Comparison of ENCODE assay signal across 8 mouse cellular contexts in genomic region chr12:112950040-112950760, GRCm38 (mm10). TPM values are rescaled to one million over a fixed set of nuclear protein-coding genes. Genes with fewer than 3 reads are reported as not detected.
DNase-seq lines count a peak whose midpoint lies in the region; ATAC-seq lines count a peak whose summit lies in the region.

No protein-coding gene starts in this region.

- H3K9ac ChIP-seq in intestine, embryonic 14.5 days (ENCODE audit: low read length) = peak overlapping the region; percentile 67

- no peaks in the 10 kb centered on the region; the same call in none of the 2 replicates for H3K4me1 ChIP-seq in intestine, embryonic 14.5 days (replicated peaks; ENCODE audit: control insufficient read depth, insufficient read depth, low read length)

- peak overlapping the region; percentile 62 for H3K27ac ChIP-seq in intestine, embryonic 14.5 days (ENCODE audit: low read depth)

- peak overlapping the region; percentile 54 for H3K4me3 ChIP-seq in intestine, embryonic 14.5 days (ENCODE audit: low read depth, low read length)

- no peaks in the 10 kb centered on the region for H3K27me3 ChIP-seq in intestine, embryonic 14.5 days (replicated peaks; ENCODE audit: control insufficient read depth, insufficient read depth, low read length)

- peak; percentile 80 for ATAC-seq in intestine, embryonic 14.5 days (replicated peaks; ENCODE audit: low FRiP score, low TSS enrichment, low read depth)
- peak; percentile 78 for ATAC-seq in megakaryocyte-erythroid progenitor cell, adult 5-6 weeks (replicated peaks; ENCODE audit: low FRiP score, low TSS enrichment, poor library complexity, severe bottlenecking)

- no peaks in the 10 kb centered on the region for H3K9me3 ChIP-seq in intestine, embryonic 14.5 days (ENCODE audit: control insufficient read depth, low read length)

- WGBS in intestine, embryonic 14.5 days = under 1% methylated on average over 58 of the region's 58 CpGs

- intact Hi-C loops in gastrocnemius, postnatal 14 days (cut with DNase I; ENCODE audit: low total_unique reads) = no loop called here
- intact Hi-C loops in left cerebral cortex, postnatal 14 days (cut with DNase I) = no loop called here

- no peaks in the 10 kb centered on the region for H3K36me3 ChIP-seq in intestine, embryonic 14.5 days (ENCODE audit: control insufficient read depth, insufficient read depth, low read length)

- H3K4me2 ChIP-seq in intestine, embryonic 14.5 days (ENCODE audit: low read length) = peak overlapping the region; percentile 63

- peak; percentile 87 to 89 for DNase-seq in adrenal gland, adult 18-20 months (ENCODE audit: low spot score in 2 of 2)
- DNase-seq in embryo, embryonic 10.5 days (ENCODE audit: low spot score) = peak; percentile 94
- DNase-seq in gastrocnemius, postnatal 14 days = peak; percentile 90
- DNase-seq in intestine, embryonic 14.5 days (ENCODE audit: low spot score) = peak; percentile 91
- peak; percentile 95 to 96 for DNase-seq in left cerebral cortex, postnatal 14 days (ENCODE audit: low spot score in 2 of 2)
- DNase-seq in right cerebral cortex, postnatal 36 days (ENCODE audit: low spot score in 2 of 2) = peak; percentile 92 to 93
- peak; percentile 83 to 86 for DNase-seq in urinary bladder, postnatal 4 days (ENCODE audit: low spot score in 2 of 2)

RNA-seq across cellular contexts. Expression of gene Nudt14, which starts 8.3 kb away (rescaled TPM):
- 10 to 100 TPM; 30.5 to 31.9 TPM for total RNA-seq in adrenal gland, adult 18-20 months (2021)
- 10 to 100 TPM; 14.8 to 17.5 TPM for total RNA-seq in gastrocnemius, postnatal 14 days (2021)
- polyA plus RNA-seq in intestine, embryonic 14.5 days (2014; fragmentation: Nextera tagmentation; extraction: Ambion mirVana) = 102 and 105 TPM in 2 replicates
- total RNA-seq in left cerebral cortex, postnatal 14 days (2021) = 10 to 100 TPM in 1 of 2 experiments, 1 to 10 TPM in 1; 9.5 to 11.0 TPM
- 9.9 and 22.9 TPM in 2 replicates for total RNA-seq in megakaryocyte-erythroid progenitor cell, adult 5-6 weeks (2014; fragmentation: Nextera tagmentation)
- 1.9 and 7.5 TPM in 2 replicates for total RNA-seq in megakaryocyte-erythroid progenitor cell, adult 5-6 weeks (2017)

RNA-seq across cellular contexts. Expression of gene Jag2, which starts 20.6 kb away (rescaled TPM):
- 1 to 10 TPM; 4.7 to 9.0 TPM for total RNA-seq in adrenal gland, adult 18-20 months (2021)
- 10 to 100 TPM; 24.2 to 25.5 TPM for total RNA-seq in gastrocnemius, postnatal 14 days (2021)
- polyA plus RNA-seq in intestine, embryonic 14.5 days (2014; fragmentation: Nextera tagmentation; extraction: Ambion mirVana) = 4.1 and 4.4 TPM in 2 replicates
- total RNA-seq in left cerebral cortex, postnatal 14 days (2021) = 10 to 100 TPM; 60.2 to 61.2 TPM
- total RNA-seq in megakaryocyte-erythroid progenitor cell, adult 5-6 weeks (2014; fragmentation: Nextera tagmentation) = 0.11 and 0.99 TPM in 2 replicates
- total RNA-seq in megakaryocyte-erythroid progenitor cell, adult 5-6 weeks (2017) = 0.23 and 5.7 TPM in 2 replicates

RNA-seq across cellular contexts. Expression of gene Btbd6, which starts 26.1 kb away (rescaled TPM):
- total RNA-seq in adrenal gland, adult 18-20 months (2021) = 10 to 100 TPM; 14.9 to 15.5 TPM
- 10 to 100 TPM in 1 of 2 experiments, 1 to 10 TPM in 1; 7.3 to 10.2 TPM for total RNA-seq in gastrocnemius, postnatal 14 days (2021)
- 21.7 and 23.2 TPM in 2 replicates for polyA plus RNA-seq in intestine, embryonic 14.5 days (2014; fragmentation: Nextera tagmentation; extraction: Ambion mirVana)
- total RNA-seq in left cerebral cortex, postnatal 14 days (2021) = 10 to 100 TPM; 54.4 to 55.9 TPM
- total RNA-seq in megakaryocyte-erythroid progenitor cell, adult 5-6 weeks (2014; fragmentation: Nextera tagmentation) = 4.2 and 6.5 TPM in 2 replicates
- 5.0 and 8.7 TPM in 2 replicates for total RNA-seq in megakaryocyte-erythroid progenitor cell, adult 5-6 weeks (2017)

RNA-seq across cellular contexts. Expression of gene Brf1, which starts 50.3 kb away (rescaled TPM):
- 10 to 100 TPM; 39.1 to 50.4 TPM for total RNA-seq in adrenal gland, adult 18-20 months (2021)
- total RNA-seq in gastrocnemius, postnatal 14 days (2021) = 10 to 100 TPM; 21.4 to 22.7 TPM
- polyA plus RNA-seq in intestine, embryonic 14.5 days (2014; fragmentation: Nextera tagmentation; extraction: Ambion mirVana) = 53.8 and 55.8 TPM in 2 replicates
- 10 to 100 TPM; 49.0 to 51.1 TPM for total RNA-seq in left cerebral cortex, postnatal 14 days (2021)
- total RNA-seq in megakaryocyte-erythroid progenitor cell, adult 5-6 weeks (2014; fragmentation: Nextera tagmentation) = 79.6 and 114 TPM in 2 replicates
- 58.8 and 83.3 TPM in 2 replicates for total RNA-seq in megakaryocyte-erythroid progenitor cell, adult 5-6 weeks (2017)

Comparison
In these comparisons a context has a peak if more than half of its experiments do, and no peak if none do; other contexts are left out.
1. Peak in every context shown above with its lines: DNase-seq, ATAC-seq, H3K4me3 ChIP-seq and H3K27ac ChIP-seq.